Mouse (Mus musculus): ENCODE results near the gene Tm9sf4. TPM values are rescaled to one million over a fixed set of nuclear protein-coding genes. Genes with fewer than 3 reads are reported as not detected.
A peak's percentile ranks its signal among the peaks of the same experiment; 100 is the strongest.

Tm9sf4 gene
- 100 to 1,000 TPM; 101 to 106 TPM for total RNA-seq (2021)
- long read RNA-seq, experiment 1, transcript Tm9sf4-201 (18 exons, 3,896 nt), result major isoform, 33 of 52 reads
- long read RNA-seq, experiment 1, partial matches to known transcripts, result 7 of 52 reads
- long read RNA-seq, experiment 1, other reads (novel, unspliced or antisense), result 12 of 52 reads
- long read RNA-seq, experiment 2, transcript Tm9sf4-201 (18 exons, 3,896 nt), result major isoform, 44 of 91 reads
- long read RNA-seq, experiment 2, partial matches to known transcripts, result 24 of 91 reads
- long read RNA-seq, experiment 2, other reads (novel, unspliced or antisense), result 23 of 91 reads

DNA sequence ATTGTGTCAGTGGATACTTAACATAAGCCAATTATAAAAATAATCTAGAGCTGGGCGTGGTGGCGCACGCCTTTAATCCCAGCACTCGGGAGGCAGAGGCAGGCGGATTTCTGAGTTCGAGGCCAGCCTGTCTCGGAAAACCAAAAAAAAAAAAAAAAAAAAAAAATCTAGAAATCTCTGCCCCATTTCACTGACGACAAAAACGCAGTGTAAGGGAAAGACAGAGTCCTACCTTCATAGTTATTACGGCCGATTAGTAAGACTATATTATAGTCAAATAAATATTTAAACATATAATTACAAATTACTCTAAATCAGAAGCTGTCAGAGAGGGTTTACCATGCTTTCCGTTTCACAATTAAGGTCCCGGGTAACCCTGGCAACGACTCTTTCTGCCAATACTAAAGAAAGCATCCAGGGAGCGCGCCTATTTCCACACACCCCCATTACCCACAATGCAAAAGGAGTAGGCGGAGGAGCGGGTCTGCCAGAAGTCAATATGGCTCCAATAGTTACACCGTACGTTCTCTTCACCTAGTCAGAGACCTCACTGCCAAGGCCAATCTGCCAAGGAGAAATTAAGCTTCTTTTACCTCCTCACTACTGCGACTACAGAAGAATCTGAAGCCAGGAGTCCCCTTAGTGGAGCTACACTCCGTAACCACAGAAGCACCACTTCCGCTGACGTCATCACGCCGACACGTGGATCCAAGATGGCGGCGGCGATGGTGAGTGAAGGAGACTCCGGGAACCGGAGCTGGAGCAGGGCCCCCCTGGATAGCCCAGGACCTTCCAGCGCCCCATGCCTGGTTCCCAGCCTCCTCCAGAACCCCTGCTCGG, at the start of gene Tm9sf4:
Gene Tm9sf4, plus strand, starts transcription at position 460 of the 840 bp plus-strand sequence.
- peak; percentile 74 to 84 for DNase-seq (ENCODE audit: low spot score in 2 of 2)

GRCm38 (mm10) chr2:153115679-153116081, 45.4 kb upstream of the Tm9sf4 start:
- DNase-seq (ENCODE audit: low spot score in 2 of 2), result no peak

DNA sequence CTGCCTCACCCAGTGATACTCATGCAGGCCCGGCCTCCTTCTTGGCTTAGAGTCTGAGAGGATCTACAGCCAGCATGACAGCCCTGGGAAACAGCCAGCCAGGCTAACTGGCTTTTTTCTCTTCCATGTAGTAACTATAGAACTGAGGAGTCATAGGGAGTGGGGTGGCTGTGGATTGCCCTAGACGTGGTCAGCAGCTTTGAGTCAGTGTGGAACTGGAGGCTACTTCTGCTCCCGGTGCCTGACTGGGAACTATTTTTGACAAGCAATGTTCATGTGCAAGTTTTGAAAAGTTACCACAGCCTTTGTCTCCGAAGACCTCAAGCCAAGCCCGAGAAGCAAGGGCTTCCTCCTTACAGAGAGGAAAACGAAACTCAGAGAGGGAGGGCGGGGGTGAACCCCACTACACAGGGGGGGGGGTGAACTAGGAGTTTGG, 44.0 kb upstream of the Tm9sf4 start:
- DNase-seq (ENCODE audit: low spot score in 2 of 2), result no peak

DNA sequence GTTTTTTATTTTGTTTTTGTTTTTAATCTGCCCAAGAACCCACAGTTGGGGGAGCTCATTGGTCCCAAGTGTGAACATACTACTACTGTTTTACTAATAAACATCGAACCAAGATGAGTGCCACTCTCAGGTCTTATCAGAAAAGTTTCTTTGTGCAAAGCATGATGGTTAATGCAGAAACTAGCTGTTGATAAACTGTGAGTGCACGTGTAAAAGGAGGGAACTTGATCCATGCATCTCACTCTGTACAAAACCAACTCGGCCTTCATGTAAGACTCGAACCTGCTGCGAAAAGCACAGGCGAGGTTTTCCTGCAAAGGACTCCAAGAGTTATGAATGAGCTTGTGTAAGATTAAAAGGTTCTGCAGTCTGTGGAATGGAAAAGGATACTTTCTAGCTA, 41.6 kb upstream of the Tm9sf4 start:
- no peak for DNase-seq (ENCODE audit: low spot score in 2 of 2)

GRCm38 (mm10) chr2:153120126-153120525, 41.0 kb upstream of the Tm9sf4 start:
- DNase-seq (ENCODE audit: low spot score in 2 of 2), result no peak

DNA sequence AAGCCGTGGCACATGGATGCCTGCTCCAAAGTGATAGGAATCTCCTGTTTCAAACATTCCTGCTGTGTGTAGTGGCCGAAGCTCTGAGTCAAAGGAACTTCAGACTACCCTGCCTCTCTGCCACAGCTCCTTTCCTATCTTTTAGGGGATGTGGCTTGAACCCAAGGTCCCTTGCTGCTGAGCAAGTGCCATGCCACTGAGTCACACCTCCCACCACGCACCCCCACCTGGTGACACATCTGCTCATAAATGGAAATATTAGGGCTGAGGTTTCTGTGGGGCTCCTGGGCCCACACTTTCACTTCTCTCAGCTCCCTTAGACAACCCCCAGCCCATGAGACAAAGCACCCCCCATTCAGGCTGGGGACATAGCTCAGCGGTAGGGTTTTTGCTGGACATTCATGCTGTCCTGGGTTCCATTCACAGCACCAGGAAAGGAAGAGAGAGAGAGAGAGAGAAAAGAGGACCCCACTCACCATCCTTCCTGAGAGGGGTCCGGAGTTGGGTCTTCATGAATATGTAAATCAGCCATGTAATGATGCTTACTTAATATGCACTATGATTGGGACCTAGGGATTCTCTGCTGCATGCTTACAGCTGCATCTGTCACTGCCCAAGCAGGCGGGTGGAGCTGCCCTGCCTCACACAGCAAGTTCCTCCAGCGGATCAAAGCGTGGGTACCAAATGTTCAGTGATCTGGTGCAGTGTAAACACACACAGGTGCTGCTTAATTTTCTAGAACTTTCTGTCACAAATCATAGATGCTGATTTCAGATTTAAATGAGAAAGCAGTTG, 39.1 kb upstream of the Tm9sf4 start:
- no peak for DNase-seq (ENCODE audit: low spot score in 2 of 2)

DNA sequence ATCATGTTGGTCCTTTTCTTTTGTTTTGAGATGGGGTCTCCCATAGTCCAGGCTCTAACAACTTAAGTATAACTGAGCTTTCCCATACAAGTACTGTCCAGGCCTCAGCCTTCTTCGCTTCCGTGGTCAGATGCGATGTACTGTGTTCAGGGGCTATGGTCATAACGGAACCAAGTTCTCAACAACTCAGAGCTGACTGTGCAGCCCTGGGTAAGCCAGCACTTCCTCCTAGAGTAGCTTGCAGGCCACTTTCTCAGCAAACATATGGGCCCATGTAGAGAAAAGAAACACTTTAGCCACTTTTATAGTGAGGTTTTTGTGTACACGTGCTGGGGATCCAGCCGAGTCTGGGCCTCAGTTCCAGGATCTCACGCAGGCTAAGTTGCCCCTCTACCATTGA, 38.4 kb upstream of the Tm9sf4 start:
- DNase-seq (ENCODE audit: low spot score in 2 of 2), result no peak

DNA sequence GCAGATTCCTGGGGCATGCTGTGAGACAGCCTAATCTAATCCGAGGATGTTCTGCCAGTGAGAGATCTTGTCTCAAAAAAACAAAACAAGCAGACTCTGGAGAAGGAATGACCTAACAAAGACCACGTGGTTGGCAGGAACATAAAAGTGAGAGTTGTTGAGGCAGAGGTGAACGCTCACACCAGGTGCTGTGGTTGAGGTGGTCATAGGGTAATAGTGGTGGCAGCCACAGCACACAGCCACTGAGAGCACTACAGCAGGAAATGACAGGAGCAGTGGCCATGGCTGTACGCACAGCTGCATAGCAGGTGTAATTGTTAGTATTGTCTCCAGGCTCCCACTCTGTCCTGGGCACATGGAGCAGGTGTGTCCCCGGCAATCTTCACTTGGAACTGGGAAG, 35.2 kb upstream of the Tm9sf4 start:
- DNase-seq (ENCODE audit: low spot score in 2 of 2), result no peak

DNA sequence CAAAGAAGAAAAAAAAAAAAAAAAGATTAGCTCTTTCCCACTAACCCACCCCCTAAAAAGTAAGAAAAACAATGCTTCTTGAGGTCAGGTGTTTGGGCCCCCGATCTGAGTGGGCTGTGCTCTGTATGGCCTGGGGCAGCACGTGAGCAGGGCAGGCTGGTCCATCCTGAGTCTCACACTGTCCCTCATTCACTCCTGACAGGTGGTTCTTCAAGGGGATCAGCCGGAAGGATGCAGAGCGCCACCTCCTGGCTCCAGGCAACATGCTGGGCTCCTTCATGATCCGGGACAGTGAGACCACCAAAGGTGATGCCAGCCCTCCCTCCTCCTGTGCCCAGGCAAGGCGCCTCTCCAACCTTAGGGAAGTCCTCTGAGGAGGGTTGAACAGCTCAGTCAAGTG, 30.1 kb upstream of the Tm9sf4 start:
- DNase-seq (ENCODE audit: low spot score in 2 of 2), result no peak

- no peak for DNase-seq (ENCODE audit: low spot score in 2 of 2)
Observed at GRCm38 (mm10) chr2:153134237-153134636, 26.9 kb upstream of the Tm9sf4 start.

DNA sequence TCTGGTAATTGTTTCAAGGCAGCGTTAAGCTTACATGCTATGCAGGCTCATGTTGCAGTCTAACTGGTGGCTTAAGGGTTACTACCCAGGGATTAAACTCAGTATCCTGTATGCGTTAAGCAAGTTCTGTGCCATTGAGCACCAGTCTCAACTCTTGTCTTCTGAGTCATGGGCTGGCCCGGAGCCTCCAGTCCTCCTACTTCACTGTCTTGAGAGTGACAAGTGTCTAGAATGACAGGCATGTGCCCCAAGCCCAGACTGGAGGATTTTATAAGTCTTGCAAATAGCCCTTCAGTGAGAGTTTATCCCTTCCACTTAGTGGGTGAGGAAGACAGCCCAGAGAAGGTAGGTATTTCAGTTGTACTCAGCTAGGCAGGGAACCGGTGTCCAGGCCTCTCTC, 24.9 kb upstream of the Tm9sf4 start:
- no peak for DNase-seq (ENCODE audit: low spot score in 2 of 2)

DNA sequence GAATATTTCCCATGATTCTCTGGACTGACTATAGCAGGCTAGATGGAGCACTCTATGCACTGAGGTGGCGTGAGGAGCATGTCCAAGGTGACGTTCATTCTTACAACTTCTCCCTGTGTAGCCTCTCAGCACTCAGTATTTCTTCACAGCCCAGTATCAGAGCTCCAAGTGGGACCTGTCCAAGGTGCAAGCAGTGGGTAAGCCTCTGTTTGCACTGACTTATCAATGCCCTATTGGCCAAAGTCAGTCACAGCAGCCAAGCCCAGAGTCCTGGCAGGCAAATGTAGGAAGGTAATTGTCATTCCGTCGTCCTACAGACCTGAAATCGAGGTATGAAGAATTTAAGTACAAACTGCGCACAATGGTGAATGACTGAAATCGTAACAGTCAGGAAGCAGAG, 21.9 kb upstream of the Tm9sf4 start:
- DNase-seq (ENCODE audit: low spot score in 2 of 2), result no peak

GRCm38 (mm10) chr2:153139996-153140613, 21.0 kb upstream of the Tm9sf4 start:
- DNase-seq (ENCODE audit: low spot score in 2 of 2), result no peak

GRCm38 (mm10) chr2:153142620-153143199, 18.4 kb upstream of the Tm9sf4 start:
- DNase-seq (ENCODE audit: low spot score in 2 of 2), result peak in 1 of 2 experiments; percentile 19

DNA sequence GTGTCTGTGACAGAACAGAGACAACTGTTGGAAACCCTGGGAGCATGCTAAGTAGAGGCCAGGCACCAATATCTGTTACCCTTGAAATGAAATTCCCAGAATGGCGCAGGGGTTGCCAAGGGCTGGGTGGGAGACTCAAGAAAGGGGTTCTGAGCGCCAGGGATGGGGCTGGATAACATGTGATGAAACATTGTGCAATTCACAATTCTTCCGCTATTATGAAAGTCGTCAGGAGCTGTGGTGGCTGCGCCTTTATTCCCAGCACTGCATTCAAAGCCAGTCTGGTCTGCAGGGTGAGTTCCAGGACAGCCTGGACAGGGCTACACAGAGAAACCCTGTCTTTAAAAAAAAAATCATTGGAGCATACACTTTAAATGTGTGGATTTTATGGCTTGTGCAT, 15.8 kb upstream of the Tm9sf4 start:
- no peak for DNase-seq (ENCODE audit: low spot score in 2 of 2)

GRCm38 (mm10) chr2:153147236-153147635, 13.9 kb upstream of the Tm9sf4 start:
- DNase-seq (ENCODE audit: low spot score in 2 of 2), result no peak

GRCm38 (mm10) chr2:153147715-153148114, 13.4 kb upstream of the Tm9sf4 start:
- DNase-seq (ENCODE audit: low spot score in 2 of 2), result peak; percentile 50 to 65

DNA sequence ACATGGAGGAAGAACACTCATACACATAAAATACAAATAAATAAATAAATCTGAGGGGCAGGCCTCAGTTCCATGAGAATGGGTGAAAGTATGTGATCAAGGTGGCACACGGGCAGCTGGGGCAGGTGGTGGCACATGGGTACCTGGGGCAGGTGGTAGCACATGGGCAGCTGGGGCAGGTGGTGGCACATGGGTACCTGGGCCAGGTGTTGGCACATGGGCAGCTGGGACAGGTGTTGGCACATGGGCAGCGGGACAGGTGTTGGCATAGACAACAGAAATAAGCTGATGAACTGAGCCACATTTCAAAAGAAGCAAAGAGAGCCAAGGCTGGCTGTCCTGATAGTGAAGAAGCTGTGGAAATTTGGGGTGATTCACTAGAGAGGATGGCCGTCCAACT, 11.4 kb upstream of the Tm9sf4 start:
- no peak for DNase-seq (ENCODE audit: low spot score in 2 of 2)

GRCm38 (mm10) chr2:153151026-153151425, 10.1 kb upstream of the Tm9sf4 start:
- no peak for DNase-seq (ENCODE audit: low spot score in 2 of 2)

DNA sequence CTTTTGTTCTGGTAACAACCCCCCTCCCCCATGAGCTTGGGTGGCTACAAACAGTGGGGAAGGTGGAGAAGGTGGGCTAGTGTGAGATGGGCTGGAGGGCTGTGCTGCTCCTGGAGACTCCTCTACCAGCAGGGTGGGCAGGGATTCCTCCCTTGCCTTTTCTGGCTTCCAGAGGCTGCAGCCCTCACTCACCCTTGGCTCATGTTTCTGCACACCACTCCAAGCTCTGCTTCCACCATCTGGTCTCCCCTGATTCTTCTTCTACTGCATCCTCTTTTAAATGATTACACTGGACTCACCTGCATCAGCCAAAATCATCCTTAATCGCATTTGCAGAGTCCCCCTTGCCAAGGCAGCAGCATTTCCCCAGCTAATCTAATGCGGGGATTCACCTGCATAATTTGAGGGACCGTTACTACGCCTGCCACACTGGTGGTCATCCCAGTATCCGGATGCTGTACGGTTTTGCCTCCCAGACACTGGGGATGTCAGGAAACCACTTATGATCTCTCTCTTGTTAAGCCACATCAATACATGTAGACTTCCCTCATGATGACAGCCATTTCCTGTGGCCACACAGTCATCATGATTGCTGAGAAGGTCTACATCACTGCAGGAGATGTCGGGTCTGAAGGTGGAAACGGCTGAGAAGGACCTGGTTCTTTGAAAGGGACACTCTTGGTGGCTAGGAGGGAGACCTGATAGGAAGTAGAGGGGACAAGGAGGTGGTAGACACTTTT, 9.0 kb upstream of the Tm9sf4 start:
- no peak for DNase-seq (ENCODE audit: low spot score in 2 of 2)
